Mouse (Mus musculus): ENCODE results near the gene Casp7. TPM values are rescaled to one million over a fixed set of nuclear protein-coding genes. Genes with fewer than 3 reads are reported as not detected.
"Not testable (repeated sequence)": the region's sequence is repeated elsewhere in the genome, so short reads cannot be mapped to it uniquely, and the experiment has no call there.

Gene Casp7
- polyA plus RNA-seq (2015; fragmentation: Nextera tagmentation; extraction: Ambion mirVana) = 22.2 and 26.0 TPM in 2 replicates

- H3K36me3 ChIP-seq (ENCODE audit: control insufficient read depth, insufficient read depth, low read length) = no peaks in the 10 kb centered on the region
- WGBS = under 1% methylated on average over 76 of the region's 78 CpGs
- H3K27me3 ChIP-seq (ENCODE audit: control insufficient read depth, insufficient read depth, low read depth, low read length) = peaks cover 10% of the 10 kb centered on the region
- no peaks in the 10 kb centered on the region for H3K9me3 ChIP-seq (replicated peaks; ENCODE audit: control insufficient read depth, low read length, poor library complexity, severe bottlenecking)
- peak; percentile 75 for ATAC-seq
- H3K4me3 ChIP-seq (ENCODE audit: low read depth, low read length) = peak within 1 kb of the TSS; percentile 65
- peak within 1 kb of the TSS; percentile 48 for H3K27ac ChIP-seq (ENCODE audit: low read length)
- H3K4me1 ChIP-seq (ENCODE audit: control insufficient read depth, insufficient read depth, low read length) = peaks cover 11% of the 10 kb centered on the region
- peak within 1 kb of the TSS; percentile 93 for H3K4me2 ChIP-seq (ENCODE audit: low read length)
- peak within 1 kb of the TSS; percentile 80 for H3K9ac ChIP-seq (ENCODE audit: low read depth, low read length)
Measured at GRCm38 (mm10) chr19:56396669-56397621, at the start of gene Casp7. Gene Casp7 (plus strand): TSS chr19:56397129.

GRCm38 (mm10) chr19:56349295-56349694 is 47.6 kb upstream of the Casp7 start:
- no peak overlapping the region for H3K9ac ChIP-seq (ENCODE audit: low read depth, low read length)
- H3K27me3 ChIP-seq (ENCODE audit: control insufficient read depth, insufficient read depth, low read depth, low read length) = no peaks in the 10 kb centered on the region
- 35% methylated on average over 6 of the region's 6 CpGs for WGBS
- H3K4me2 ChIP-seq (ENCODE audit: low read length) = no peak overlapping the region
- H3K9me3 ChIP-seq (replicated peaks; ENCODE audit: control insufficient read depth, low read length, poor library complexity, severe bottlenecking) = no peaks in the 10 kb centered on the region
- no peak for ATAC-seq
- H3K27ac ChIP-seq (ENCODE audit: low read length) = no peak overlapping the region
- H3K4me3 ChIP-seq (ENCODE audit: low read depth, low read length) = no peak overlapping the region
- H3K4me1 ChIP-seq (ENCODE audit: control insufficient read depth, insufficient read depth, low read length) = peaks cover 18% of the 10 kb centered on the region
- no peaks in the 10 kb centered on the region for H3K36me3 ChIP-seq (ENCODE audit: control insufficient read depth, insufficient read depth, low read length)

- H3K9ac ChIP-seq (ENCODE audit: low read depth, low read length) = no peak overlapping the region
- WGBS = 88% methylated on average over 10 of the region's 10 CpGs
- no peaks in the 10 kb centered on the region for H3K9me3 ChIP-seq (replicated peaks; ENCODE audit: control insufficient read depth, low read length, poor library complexity, severe bottlenecking)
- ATAC-seq = no peak
- no peak overlapping the region for H3K27ac ChIP-seq (ENCODE audit: low read length)
- no peak overlapping the region for H3K4me2 ChIP-seq (ENCODE audit: low read length)
- H3K4me3 ChIP-seq (ENCODE audit: low read depth, low read length) = no peak overlapping the region
- H3K36me3 ChIP-seq (ENCODE audit: control insufficient read depth, insufficient read depth, low read length) = no peaks in the 10 kb centered on the region
- 0 out of 2 replicates have a peak, but pooled peaks cover 4% of the 10 kb centered on the region for H3K4me1 ChIP-seq (ENCODE audit: control insufficient read depth, insufficient read depth, low read length)
- H3K27me3 ChIP-seq (ENCODE audit: control insufficient read depth, insufficient read depth, low read depth, low read length) = no peaks in the 10 kb centered on the region
Measured at GRCm38 (mm10) chr19:56353689-56354088, 43.2 kb upstream of the Casp7 start.

- no peak overlapping the region for H3K4me2 ChIP-seq (ENCODE audit: low read length)
- ATAC-seq = no peak
- H3K9ac ChIP-seq (ENCODE audit: low read depth, low read length) = no peak overlapping the region
- no peaks in the 10 kb centered on the region for H3K9me3 ChIP-seq (replicated peaks; ENCODE audit: control insufficient read depth, low read length, poor library complexity, severe bottlenecking)
- WGBS = 95% methylated on average over 12 of the region's 12 CpGs
- no peak overlapping the region for H3K27ac ChIP-seq (ENCODE audit: low read length)
- no peak overlapping the region for H3K4me3 ChIP-seq (ENCODE audit: low read depth, low read length)
- H3K4me1 ChIP-seq (ENCODE audit: control insufficient read depth, insufficient read depth, low read length) = no peaks in the 10 kb centered on the region
- no peaks in the 10 kb centered on the region for H3K36me3 ChIP-seq (ENCODE audit: control insufficient read depth, insufficient read depth, low read length)
- no peaks in the 10 kb centered on the region for H3K27me3 ChIP-seq (ENCODE audit: control insufficient read depth, insufficient read depth, low read depth, low read length)
Measured at GRCm38 (mm10) chr19:56355201-56355600, 41.7 kb upstream of the Casp7 start.

DNA sequence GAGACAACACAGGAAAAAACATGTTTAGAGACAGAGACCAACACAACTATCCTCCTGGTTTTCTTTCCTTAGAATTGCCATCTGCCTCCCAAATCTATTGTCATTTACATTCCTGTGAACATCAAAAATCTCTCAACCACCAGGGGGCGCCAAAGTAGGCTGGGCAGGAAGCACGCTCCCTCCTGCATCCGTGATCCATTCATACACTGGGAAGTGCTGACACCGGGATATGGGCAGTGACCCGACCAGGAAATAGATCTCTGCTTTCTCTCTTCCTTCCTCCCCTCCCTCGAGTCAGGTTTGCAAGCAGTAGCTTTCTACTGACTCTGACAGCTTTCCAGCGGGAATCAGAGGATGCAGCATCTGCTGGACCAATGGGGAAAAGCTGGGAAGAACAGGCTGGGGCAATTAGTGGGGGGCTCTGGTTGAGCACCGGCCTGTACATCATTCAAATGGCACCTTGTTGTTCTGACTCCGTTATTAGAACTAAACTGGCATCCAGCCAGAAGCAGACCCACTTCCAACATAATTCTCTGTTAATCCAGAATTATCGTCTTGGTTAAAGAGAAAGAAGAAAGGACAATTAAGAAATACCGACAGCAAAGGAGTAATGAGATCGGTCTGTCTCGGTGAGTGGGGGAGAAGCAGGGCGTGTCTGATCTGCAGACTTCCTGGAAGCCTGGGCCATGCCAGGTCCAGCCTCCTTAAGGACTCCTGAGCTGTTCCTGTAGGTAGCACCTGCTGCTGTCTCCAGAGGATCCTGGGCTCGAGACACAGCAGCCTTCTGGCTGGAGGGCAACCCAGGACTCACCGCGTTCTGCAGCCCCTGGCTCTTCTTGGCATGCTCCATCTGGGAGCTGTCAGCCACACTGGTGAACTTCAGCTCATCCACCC is 40.2 kb upstream of the Casp7 start:
- 0 out of 2 replicates have a peak overlapping the region, but pooled peaks have one; percentile 9 for H3K4me2 ChIP-seq (ENCODE audit: low read length)

DNA sequence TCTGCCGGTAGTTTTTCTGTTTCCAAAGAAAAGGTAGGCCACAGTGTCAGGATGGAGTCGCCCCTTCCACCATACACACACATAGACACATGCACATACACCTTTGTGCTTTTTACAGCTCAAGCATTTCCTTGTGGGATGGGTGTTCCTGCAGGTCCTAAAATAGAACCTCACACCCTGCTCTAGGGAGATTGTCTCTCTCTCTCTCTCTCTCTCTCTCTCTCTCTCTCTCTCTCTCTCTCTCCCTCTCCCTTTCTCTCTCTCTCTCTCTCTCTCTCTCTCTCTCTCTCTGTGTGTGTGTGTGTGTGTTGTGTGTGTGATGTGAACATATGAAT is 39.6 kb upstream of the Casp7 start:
- H3K27ac ChIP-seq (ENCODE audit: low read length); H3K9me3 ChIP-seq (replicated peaks; ENCODE audit: control insufficient read depth, low read length, poor library complexity, severe bottlenecking); H3K27me3 ChIP-seq (ENCODE audit: control insufficient read depth, insufficient read depth, low read depth, low read length); ATAC-seq; H3K36me3 ChIP-seq (ENCODE audit: control insufficient read depth, insufficient read depth, low read length); H3K4me1 ChIP-seq (ENCODE audit: control insufficient read depth, insufficient read depth, low read length); H3K4me2 ChIP-seq (ENCODE audit: low read length); H3K9ac ChIP-seq (ENCODE audit: low read depth, low read length); H3K4me3 ChIP-seq (ENCODE audit: low read depth, low read length): not testable (repeated sequence)
- 89% methylated on average over 2 of the region's 2 CpGs for WGBS

More for the DNA sequence above, 40.2 kb upstream of the Casp7 start:
- Histone ChIP-seq H3K4me1 (ENCODE audit: control insufficient read depth, insufficient read depth, low read length) (no peaks in the 10 kb centered on the region), H3K9ac (ENCODE audit: low read depth, low read length) (no peak overlapping the region), H3K36me3 (ENCODE audit: control insufficient read depth, insufficient read depth, low read length) (no peaks in the 10 kb centered on the region), H3K27ac (ENCODE audit: low read length) (no peak overlapping the region), H3K9me3 (replicated peaks; ENCODE audit: control insufficient read depth, low read length, poor library complexity, severe bottlenecking) (no peaks in the 10 kb centered on the region), H3K27me3 (ENCODE audit: control insufficient read depth, insufficient read depth, low read depth, low read length) (no peaks in the 10 kb centered on the region), H3K4me3 (ENCODE audit: low read depth, low read length) (no peak overlapping the region)
- WGBS = 33% methylated on average over 17 of the region's 17 CpGs
- 0 out of 2 replicates have a peak, but pooled peaks have one; percentile 54 for ATAC-seq

GRCm38 (mm10) chr19:56358890-56359289 is 38.0 kb upstream of the Casp7 start:
- H3K9ac ChIP-seq (ENCODE audit: low read depth, low read length) = no peak overlapping the region
- WGBS = 68% methylated on average over 2 of the region's 2 CpGs
- no peak overlapping the region for H3K4me3 ChIP-seq (ENCODE audit: low read depth, low read length)
- no peak for ATAC-seq
- no peaks in the 10 kb centered on the region for H3K36me3 ChIP-seq (ENCODE audit: control insufficient read depth, insufficient read depth, low read length)
- H3K4me2 ChIP-seq (ENCODE audit: low read length) = no peak overlapping the region
- no peaks in the 10 kb centered on the region for H3K27me3 ChIP-seq (ENCODE audit: control insufficient read depth, insufficient read depth, low read depth, low read length)
- H3K27ac ChIP-seq (ENCODE audit: low read length) = no peak overlapping the region
- H3K9me3 ChIP-seq (replicated peaks; ENCODE audit: control insufficient read depth, low read length, poor library complexity, severe bottlenecking) = no peaks in the 10 kb centered on the region
- no peaks in the 10 kb centered on the region for H3K4me1 ChIP-seq (ENCODE audit: control insufficient read depth, insufficient read depth, low read length)

GRCm38 (mm10) chr19:56363721-56364460 is 33.0 kb upstream of the Casp7 start:
- Histone ChIP-seq H3K4me3 (ENCODE audit: low read depth, low read length) (no peak overlapping the region), H3K27ac (ENCODE audit: low read length) (no peak overlapping the region), H3K4me1 (ENCODE audit: control insufficient read depth, insufficient read depth, low read length) (no peaks in the 10 kb centered on the region), H3K4me2 (ENCODE audit: low read length) (no peak overlapping the region), H3K9me3 (replicated peaks; ENCODE audit: control insufficient read depth, low read length, poor library complexity, severe bottlenecking) (no peaks in the 10 kb centered on the region), H3K9ac (ENCODE audit: low read depth, low read length) (no peak overlapping the region), H3K27me3 (ENCODE audit: control insufficient read depth, insufficient read depth, low read depth, low read length) (no peaks in the 10 kb centered on the region), H3K36me3 (ENCODE audit: control insufficient read depth, insufficient read depth, low read length) (no peaks in the 10 kb centered on the region)
- WGBS = 64% methylated on average over 15 of the region's 15 CpGs
- ATAC-seq = no peak
